Mouse (Mus musculus) large intestine, adult 2 months (tissue): ENCODE measurements at regions not wholly inside any gene's neighbourhood (a gene's known extent, or its start where the extent isn't known, plus 50 kb on each side); places are given as distances from the start of the nearest gene placed in this dataset.

Source experiments
- DNase-seq: peaks from one replicate; pipeline ENCODE4 v3.0.0-alpha.2; 2012; ENCODE audit warnings: low read depth, low spot score
- WGBS: fragments of 180-500 bp; shearing (Covaris S2); methylation state at CpG from one replicate; pipeline ENCODE4 v1.1.7; 2018; 5-methylcytosine and 5-hydroxymethylcytosine counted together

- no peak for DNase-seq
Measured at GRCm38 (mm10) chr2:10791233-10791632, 380.7 kb upstream of the Prkcq start.

GRCm38 (mm10) chr2:10816374-10816773 lies 355.5 kb upstream of the Prkcq start:
- no peak for DNase-seq
- 37% methylated on average over 2 of the region's 2 CpGs for WGBS

- DNase-seq, result peak; percentile 32
- WGBS, result 26% methylated on average over 29 of the region's 29 CpGs
Measured at GRCm38 (mm10) chr2:10825278-10826133, 346.4 kb upstream of the Prkcq start.

- WGBS, result 45% methylated on average over 10 of the region's 10 CpGs
- no peak for DNase-seq
Measured at GRCm38 (mm10) chr2:10826134-10826767, 345.7 kb upstream of the Prkcq start.

GRCm38 (mm10) chr2:10839976-10840375 lies 331.9 kb upstream of the Prkcq start:
- WGBS, result 66% methylated on average over 5 of the region's 5 CpGs
- no peak for DNase-seq

GRCm38 (mm10) chr2:10861654-10862292 lies 310.1 kb upstream of the Prkcq start:
- no peak for DNase-seq
- WGBS, result 80% methylated on average over 8 of the region's 8 CpGs

GRCm38 (mm10) chr2:10864451-10864850 lies 307.5 kb upstream of the Prkcq start:
- 87% methylated on average over 2 of the region's 2 CpGs for WGBS
- no peak for DNase-seq

GRCm38 (mm10) chr2:10874303-10874702 lies 297.6 kb upstream of the Prkcq start:
- WGBS, result 69% methylated on average over 4 of the region's 4 CpGs
- no peak for DNase-seq

GRCm38 (mm10) chr2:10901926-10902325 lies 270.0 kb upstream of the Prkcq start:
- no peak for DNase-seq
- 93% methylated on average over 3 of the region's 3 CpGs for WGBS

GRCm38 (mm10) chr2:10919955-10920354 lies 252.0 kb upstream of the Prkcq start:
- no peak for DNase-seq

GRCm38 (mm10) chr2:10920686-10921485 lies 251.0 kb upstream of the Prkcq start:
- no peak for DNase-seq
- 58% methylated on average over 8 of the region's 8 CpGs for WGBS

GRCm38 (mm10) chr2:10921486-10922450 lies 250.1 kb upstream of the Prkcq start:
- WGBS, result 44% methylated on average over 13 of the region's 13 CpGs
- DNase-seq, result no peak

GRCm38 (mm10) chr2:10923984-10924383 lies 247.9 kb upstream of the Prkcq start:
- WGBS, result 72% methylated on average over 4 of the region's 4 CpGs
- no peak for DNase-seq

- 65% methylated on average over 7 of the region's 7 CpGs for WGBS
- no peak for DNase-seq
Measured at GRCm38 (mm10) chr2:10925361-10925760, 246.5 kb upstream of the Prkcq start.

- DNase-seq, result no peak
- WGBS, result 85% methylated on average over 1 of the region's 1 CpGs
Measured at GRCm38 (mm10) chr2:10937405-10937804, 234.5 kb upstream of the Prkcq start.

- DNase-seq, result no peak
- 75% methylated on average over 7 of the region's 7 CpGs for WGBS
Measured at GRCm38 (mm10) chr2:10965224-10965623, 206.7 kb upstream of the Prkcq start.

- no peak for DNase-seq
- WGBS, result 46% methylated on average over 2 of the region's 2 CpGs
Measured at GRCm38 (mm10) chr2:10966891-10967290, 205.0 kb upstream of the Prkcq start.

GRCm38 (mm10) chr2:10969111-10969689 lies 202.7 kb upstream of the Prkcq start:
- no peak for DNase-seq
- 82% methylated on average over 10 of the region's 10 CpGs for WGBS

GRCm38 (mm10) chr2:10972051-10972450 lies 199.9 kb upstream of the Prkcq start:
- no peak for DNase-seq
- 56% methylated on average over 3 of the region's 3 CpGs for WGBS
